Mouse (Mus musculus) megakaryocyte-erythroid progenitor cell, adult 5-6 weeks (primary cell): ENCODE results near the gene E2f7. TPM values are rescaled to one million over a fixed set of nuclear protein-coding genes. Genes with fewer than 3 reads are reported as not detected.

Source experiments
- ATAC-seq: replicated peaks from 2 replicates; pipeline ENCODE4 v1.8.0; 2016; ENCODE audit warnings: mild to moderate bottlenecking, inconsistent platforms; ENCODE audit not compliant: severe bottlenecking, poor library complexity, low FRiP score, low TSS enrichment
- total RNA-seq, 2 experiments: library from RNA; stranded (forward) in 1 of 2; stranded (reverse) in 1 of 2; fragments of 200-1000, 215-1000 nt in 1 of 2; fragments of >200 nt in 1 of 2; fragmentation: Nextera tagmentation in 1 of 2; gene quantifications; 2 replicates each; pipeline ENCODE4 v1.2.3; 2014 to 2017

Gene E2f7
- total RNA-seq (2014; fragmentation: Nextera tagmentation) (8.9 and 14.3 TPM in 2 replicates), total RNA-seq (2017) (1.9 and 9.0 TPM in 2 replicates)

GRCm38 (mm10) chr10:110744686-110745639, at the start of gene E2f7:
Gene E2f7, plus strand, starts transcription at chr10:110745439.
- ATAC-seq, result peak; percentile 99

- ATAC-seq, result no peak
These were observed 44.0 kb upstream of the E2f7 start for GRCm38 (mm10) chr10:110701276-110701675.

GRCm38 (mm10) chr10:110705672-110706071, 39.6 kb upstream of the E2f7 start:
- peak; percentile 65; the same call in 1 of the 2 replicates for ATAC-seq

GRCm38 (mm10) chr10:110707390-110708113, 37.7 kb upstream of the E2f7 start:
- no peak for ATAC-seq

- ATAC-seq, result no peak
These were observed 28.4 kb upstream of the E2f7 start for GRCm38 (mm10) chr10:110716887-110717286.

- no peak for ATAC-seq
These were observed 18.8 kb upstream of the E2f7 start for GRCm38 (mm10) chr10:110726431-110726830.

GRCm38 (mm10) chr10:110727816-110728215, 17.4 kb upstream of the E2f7 start:
- ATAC-seq, result peak; percentile 91

GRCm38 (mm10) chr10:110733343-110733742, 11.9 kb upstream of the E2f7 start:
- peak; percentile 97 for ATAC-seq

- no peak for ATAC-seq
These were observed 1.5 kb upstream of the E2f7 start for GRCm38 (mm10) chr10:110743701-110744100.

- no peak for ATAC-seq
These were observed 1.1 kb upstream of the E2f7 start for GRCm38 (mm10) chr10:110744120-110744519.

- ATAC-seq, result no peak; the same call in 1 of the 2 replicates
These were observed 397 bp downstream of the E2f7 start for GRCm38 (mm10) chr10:110745640-110746032.

GRCm38 (mm10) chr10:110749081-110749480, 3.8 kb downstream of the E2f7 start:
- no peak for ATAC-seq

- no peak for ATAC-seq
These were observed 4.5 kb downstream of the E2f7 start for GRCm38 (mm10) chr10:110749510-110750305.

GRCm38 (mm10) chr10:110752849-110753248, 7.6 kb downstream of the E2f7 start:
- no peak for ATAC-seq

- ATAC-seq, result no peak
These were observed 10.3 kb downstream of the E2f7 start for GRCm38 (mm10) chr10:110755556-110755955.

GRCm38 (mm10) chr10:110756271-110756793, 11.1 kb downstream of the E2f7 start:
- ATAC-seq, result no peak

- peak; percentile 81 for ATAC-seq
These were observed 15.3 kb downstream of the E2f7 start for GRCm38 (mm10) chr10:110760552-110760951.

GRCm38 (mm10) chr10:110762134-110762884, 17.1 kb downstream of the E2f7 start:
- no peak for ATAC-seq

- ATAC-seq, result no peak
These were observed 18.2 kb downstream of the E2f7 start for GRCm38 (mm10) chr10:110763416-110763815.
